Mouse (Mus musculus) liver, embryonic 11.5 days (tissue): ENCODE measurements around the gene Ntrk3. TPM values are rescaled to one million over a fixed set of nuclear protein-coding genes. Genes with fewer than 3 reads are reported as not detected.

Source experiments
- ATAC-seq: fragments of 200-750 bp; cut with Nextera tagmentation; replicated peaks from 2 replicates; pipeline ENCODE4 v1.8.0; 2017; ENCODE audit warnings: moderate number of reproducible peaks, mild to moderate bottlenecking, moderate TSS enrichment, moderate library complexity; ENCODE audit not compliant: low FRiP score
- DNase-seq: peaks from one replicate; pipeline ENCODE4 v3.0.0-alpha.2; 2017; ENCODE audit warnings: low spot score
- H3K27ac ChIP-seq: fragments of 300-500 bp; sonication (generic); 2 replicates; pipeline ENCODE4 v1.5.1; 2014; ENCODE audit warnings: mild to moderate bottlenecking, low read depth, low read length, control low read depth
- H3K27me3 ChIP-seq: fragments of 300-500 bp; sonication (generic); replicated peaks from 2 replicates; pipeline ENCODE4 v1.6.1; 2014; ENCODE audit warnings: low read length, mixed read lengths; ENCODE audit not compliant: control insufficient read depth, insufficient read depth
- H3K36me3 ChIP-seq: fragments of 300-500 bp; sonication (generic); 2 replicates; pipeline ENCODE4 v1.6.1; 2014; ENCODE audit warnings: mild to moderate bottlenecking, low read length, moderate library complexity, mixed read lengths; ENCODE audit not compliant: control insufficient read depth, insufficient read depth
- H3K4me1 ChIP-seq: fragments of 300-500 bp; sonication (generic); replicated peaks from 2 replicates; pipeline ENCODE4 v1.6.1; 2014; ENCODE audit warnings: low read length, mixed read lengths; ENCODE audit not compliant: control insufficient read depth, insufficient read depth
- H3K4me2 ChIP-seq: fragments of 300-500 bp; sonication (generic); 2 replicates; pipeline ENCODE4 v1.6.1; 2014; ENCODE audit warnings: mild to moderate bottlenecking, control low read depth, moderate library complexity
- H3K4me3 ChIP-seq: fragments of 300-500 bp; sonication (generic); 2 replicates; pipeline ENCODE4 v1.5.1; 2014; ENCODE audit warnings: low read depth, low read length, control low read depth
- H3K9ac ChIP-seq: fragments of 300-500 bp; sonication (generic); 2 replicates; pipeline ENCODE4 v1.6.1; 2014; ENCODE audit warnings: low read depth, low read length, control low read depth
- H3K9me3 ChIP-seq: fragments of 300-500 bp; sonication (generic); 2 replicates; pipeline ENCODE4 v1.6.1; 2016; ENCODE audit warnings: low read length, inconsistent platforms, mixed read lengths; ENCODE audit not compliant: control insufficient read depth
- WGBS: fragments of 180-500 bp; shearing (Covaris S2); extraction: QIAGEN DNeasy Blood & Tissue Kit; methylation state at CpG from one replicate; pipeline ENCODE4 v1.1.7; 2014; 5-methylcytosine and 5-hydroxymethylcytosine counted together
- polyA plus RNA-seq: library from polyadenylated mRNA; unstranded; fragments of >200 nt; fragmentation: Nextera tagmentation; extraction: Ambion mirVana; gene quantifications from 2 replicates; pipeline ENCODE4 v1.2.1, GENCODE M21; 2014

The Ntrk3 gene
- polyA plus RNA-seq, 1 experiment from 2014 or later: 2.3 TPM

DNA sequence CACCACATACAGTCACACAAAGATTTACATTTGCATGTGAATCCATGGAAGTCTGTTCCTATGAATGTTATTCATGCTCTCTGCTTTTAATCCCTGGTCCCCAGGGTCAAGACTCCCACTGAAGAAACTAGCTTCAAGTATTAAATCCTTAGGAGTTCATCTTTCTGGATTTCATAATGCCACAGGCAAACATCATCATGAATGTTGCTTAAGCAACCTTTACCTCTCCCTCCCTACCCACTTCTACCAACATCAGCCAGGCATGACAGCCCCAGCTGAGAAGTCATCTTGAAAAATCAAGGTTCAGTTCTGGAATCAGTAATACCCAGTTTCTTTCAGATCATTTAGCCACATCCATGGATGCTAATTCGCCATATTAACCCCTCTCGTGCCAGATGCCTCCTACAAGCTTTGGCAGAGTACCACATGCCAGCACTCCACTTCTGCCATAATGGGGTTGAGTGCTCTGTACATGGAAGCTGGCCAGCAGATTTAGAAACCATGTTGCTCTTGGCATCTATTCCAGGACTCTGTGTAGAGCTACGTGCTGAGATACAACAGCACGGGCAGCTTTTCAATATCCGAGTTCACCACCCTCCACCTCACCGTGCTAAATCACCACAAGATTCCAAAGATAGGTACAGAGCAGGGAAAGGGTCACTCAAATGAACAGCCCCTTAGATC, 287.8 kb downstream of the Ntrk3 start:
- Histone ChIP-seq H3K4me2 (no peak overlapping the region), H3K27ac (no peak overlapping the region), H3K27me3 (no peaks in the 10 kb centered on the region), H3K4me3 (no peak overlapping the region), H3K4me1 (no peaks in the 10 kb centered on the region), H3K9me3 (no peaks in the 10 kb centered on the region), H3K36me3 (no peaks in the 10 kb centered on the region), H3K9ac (no peak overlapping the region)
- no peak for DNase-seq
- WGBS: 86% methylated on average over 6 of the region's 6 CpGs
- ATAC-seq: no peak

DNA sequence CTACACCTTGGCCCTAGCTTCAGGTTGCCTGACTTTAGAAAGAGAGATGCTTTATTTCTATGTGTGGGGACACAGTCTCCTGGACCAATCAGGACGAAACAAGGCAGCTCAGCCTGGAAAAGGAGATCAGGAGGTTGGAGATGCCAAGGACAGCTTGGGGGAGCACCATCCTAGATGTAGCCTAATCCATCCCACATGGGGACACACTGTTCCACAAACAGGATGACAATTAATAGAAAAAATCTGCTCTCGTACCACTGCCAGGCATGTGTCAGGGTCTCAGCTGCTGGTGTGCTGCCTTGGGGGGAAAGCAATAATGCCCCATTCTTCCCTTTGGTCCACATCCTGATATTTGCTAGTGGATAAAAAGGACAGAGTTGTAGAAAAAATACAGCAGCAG, 289.0 kb downstream of the Ntrk3 start:
- H3K4me2 ChIP-seq: no peak overlapping the region
- H3K27me3 ChIP-seq: no peaks in the 10 kb centered on the region
- H3K27ac ChIP-seq: no peak overlapping the region
- no peaks in the 10 kb centered on the region for H3K9me3 ChIP-seq
- H3K9ac ChIP-seq: no peak overlapping the region
- no peak for ATAC-seq
- no peak overlapping the region for H3K4me3 ChIP-seq
- no peaks in the 10 kb centered on the region for H3K4me1 ChIP-seq
- no peaks in the 10 kb centered on the region for H3K36me3 ChIP-seq
- DNase-seq: no peak
- 68% methylated on average over 2 of the region's 2 CpGs for WGBS

DNA sequence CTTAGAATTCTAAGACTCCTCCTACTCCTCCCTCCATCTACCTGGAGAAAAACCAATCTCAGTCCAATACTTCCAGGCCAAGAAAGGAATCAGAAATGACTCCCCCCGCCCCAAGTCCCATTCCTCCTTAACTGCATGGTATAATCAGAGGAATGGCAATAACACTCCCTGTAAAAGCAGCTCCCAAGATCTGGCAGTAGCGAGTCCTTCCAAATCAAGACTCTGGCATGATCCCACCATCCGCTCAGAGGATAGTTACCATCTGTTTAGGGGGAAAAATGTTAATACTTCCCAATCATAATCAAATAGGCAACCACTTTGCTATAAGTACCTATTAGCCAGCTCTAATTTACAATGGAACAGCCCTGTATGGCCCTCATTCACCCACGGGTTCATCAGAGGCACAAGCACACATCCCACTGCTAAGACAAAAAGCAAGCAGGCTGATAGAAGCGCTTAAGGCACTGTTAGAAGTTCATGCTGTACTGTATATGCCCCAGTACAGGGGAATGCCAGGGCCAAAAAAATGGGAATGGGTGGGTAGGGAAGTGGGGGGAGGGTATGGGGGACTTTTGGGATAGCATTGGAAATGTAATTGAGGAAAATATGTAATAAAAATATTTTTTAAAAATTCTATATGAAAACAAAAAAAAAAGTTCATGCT, 294.3 kb downstream of the Ntrk3 start:
- H3K4me2 ChIP-seq: no peak overlapping the region
- no peaks in the 10 kb centered on the region for H3K4me1 ChIP-seq
- ATAC-seq (no peak), DNase-seq (no peak)
- H3K9me3 ChIP-seq: no peaks in the 10 kb centered on the region
- no peak overlapping the region for H3K4me3 ChIP-seq
- no peak overlapping the region for H3K9ac ChIP-seq
- no peaks in the 10 kb centered on the region for H3K27me3 ChIP-seq
- H3K36me3 ChIP-seq: no peaks in the 10 kb centered on the region
- no peak overlapping the region for H3K27ac ChIP-seq
- 80% methylated on average over 5 of the region's 5 CpGs for WGBS

DNA sequence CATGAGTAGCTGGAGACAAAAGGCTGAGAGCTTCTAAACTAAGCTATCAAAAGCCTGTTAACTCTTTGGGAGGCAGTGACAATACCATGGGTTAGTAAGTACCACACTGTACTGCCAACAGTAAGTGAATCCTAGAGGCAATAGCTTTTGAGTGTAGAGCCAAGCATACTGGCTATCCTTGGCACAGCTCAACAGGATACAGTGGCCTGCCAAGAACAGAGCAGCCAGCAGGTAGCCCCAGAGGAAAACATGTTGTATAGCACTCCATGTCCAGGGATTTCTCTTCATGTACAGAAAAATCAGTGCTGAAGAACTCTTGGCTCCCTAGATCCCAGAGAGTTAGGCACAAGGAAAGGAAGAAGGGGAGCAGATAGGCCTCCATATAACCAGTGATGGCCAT, 296.1 kb downstream of the Ntrk3 start:
- ATAC-seq (no peak), DNase-seq (no peak)
- Histone ChIP-seq H3K9me3 (no peaks in the 10 kb centered on the region), H3K27ac (no peak overlapping the region), H3K9ac (no peak overlapping the region), H3K4me2 (no peak overlapping the region), H3K4me3 (no peak overlapping the region), H3K36me3 (no peaks in the 10 kb centered on the region), H3K4me1 (no peaks in the 10 kb centered on the region), H3K27me3 (no peaks in the 10 kb centered on the region)

DNA sequence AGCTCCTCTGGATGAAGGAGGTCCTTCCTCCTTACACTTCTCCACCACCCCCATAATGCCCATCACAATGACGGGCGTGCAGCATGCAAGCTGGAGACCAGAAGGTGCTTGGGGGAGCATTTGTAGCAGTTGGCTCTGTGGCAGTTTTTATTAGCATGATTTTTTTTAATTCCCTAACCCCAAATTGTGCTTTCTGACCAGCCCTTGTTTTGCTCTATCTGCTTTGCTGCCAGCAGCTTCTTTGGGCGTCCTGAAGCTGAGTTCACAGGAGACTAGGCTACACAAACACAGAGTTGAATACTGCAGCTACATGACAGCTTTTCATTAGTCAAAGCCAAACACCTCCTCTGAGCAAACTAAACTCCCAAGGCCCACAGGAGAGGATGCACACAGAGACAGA, 296.9 kb downstream of the Ntrk3 start:
- Histone ChIP-seq H3K4me1 (no peaks in the 10 kb centered on the region), H3K9ac (no peak overlapping the region), H3K36me3 (no peaks in the 10 kb centered on the region), H3K27ac (no peak overlapping the region), H3K27me3 (no peaks in the 10 kb centered on the region), H3K9me3 (no peaks in the 10 kb centered on the region), H3K4me2 (no peak overlapping the region), H3K4me3 (no peak overlapping the region)
- ATAC-seq (no peak), DNase-seq (no peak)
- 79% methylated on average over 3 of the region's 3 CpGs for WGBS

DNA sequence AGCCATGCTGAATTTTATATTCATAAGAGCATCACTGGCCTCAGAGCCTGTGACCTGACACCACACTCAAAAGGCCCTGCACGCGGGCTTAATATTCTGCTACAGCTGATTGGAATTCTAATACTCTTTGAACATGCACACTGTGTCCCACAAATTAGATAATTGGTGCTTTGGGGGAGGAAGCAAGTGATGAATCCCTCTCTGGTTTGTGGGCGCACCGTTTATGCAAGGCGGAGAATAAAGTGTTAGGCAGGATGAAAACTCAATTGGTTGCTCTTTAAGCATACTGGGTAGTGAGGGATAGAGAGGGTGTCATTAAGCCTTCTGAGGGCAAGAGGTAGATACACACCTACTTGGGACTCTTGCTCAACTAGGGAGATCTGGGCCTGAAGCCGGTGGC, 297.3 kb downstream of the Ntrk3 start:
- Histone ChIP-seq H3K36me3 (no peaks in the 10 kb centered on the region), H3K4me1 (no peaks in the 10 kb centered on the region), H3K9ac (no peak overlapping the region), H3K27ac (no peak overlapping the region), H3K27me3 (no peaks in the 10 kb centered on the region), H3K4me3 (no peak overlapping the region), H3K4me2 (no peak overlapping the region), H3K9me3 (no peaks in the 10 kb centered on the region)
- DNase-seq (no peak), ATAC-seq (no peak)
- 92% methylated on average over 6 of the region's 6 CpGs for WGBS

DNA sequence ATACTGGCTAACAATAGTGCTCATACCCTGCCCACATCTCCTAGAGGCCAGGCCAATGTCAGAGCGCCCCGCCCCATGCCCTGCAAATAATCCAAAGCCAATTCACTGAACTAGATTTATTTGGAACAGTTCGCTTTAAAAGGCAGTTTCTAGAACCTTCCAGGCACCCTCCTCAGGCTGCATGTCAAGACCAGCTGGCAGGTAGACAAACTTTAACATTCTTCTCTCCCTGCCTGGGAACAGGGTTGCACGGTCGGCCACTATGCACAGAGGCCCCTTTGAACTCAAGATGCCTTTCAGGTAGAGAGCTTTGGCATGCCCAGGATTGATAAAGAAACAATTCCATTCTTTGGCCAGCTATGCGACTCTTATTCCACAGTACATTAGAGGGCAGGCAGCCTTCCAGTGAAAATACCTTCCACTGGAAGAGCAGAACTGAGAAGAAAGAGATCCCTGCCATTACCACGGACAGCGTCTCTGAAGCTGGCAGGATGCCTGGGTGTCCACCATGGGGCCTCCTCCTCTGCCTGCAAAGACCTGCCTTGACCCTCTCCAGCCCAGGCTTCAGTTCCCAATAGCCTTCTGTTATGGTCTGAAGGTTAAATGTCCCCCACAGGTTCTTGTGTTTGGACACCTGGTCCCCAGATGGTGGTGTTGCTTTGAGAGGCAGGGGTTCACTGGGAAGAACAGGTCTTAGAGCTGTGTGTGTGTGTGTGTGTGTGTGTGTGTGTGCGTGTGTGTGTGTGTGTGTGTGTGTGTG, 298.3 kb downstream of the Ntrk3 start:
- no peaks in the 10 kb centered on the region for H3K4me1 ChIP-seq
- no peak overlapping the region for H3K27ac ChIP-seq
- H3K27me3 ChIP-seq: no peaks in the 10 kb centered on the region
- no peak overlapping the region for H3K9ac ChIP-seq
- H3K9me3 ChIP-seq: no peaks in the 10 kb centered on the region
- no peak for ATAC-seq
- no peak overlapping the region for H3K4me3 ChIP-seq
- H3K4me2 ChIP-seq: no peak overlapping the region
- no peaks in the 10 kb centered on the region for H3K36me3 ChIP-seq
- WGBS: 81% methylated on average over 9 of the region's 9 CpGs
- no peak for DNase-seq

DNA sequence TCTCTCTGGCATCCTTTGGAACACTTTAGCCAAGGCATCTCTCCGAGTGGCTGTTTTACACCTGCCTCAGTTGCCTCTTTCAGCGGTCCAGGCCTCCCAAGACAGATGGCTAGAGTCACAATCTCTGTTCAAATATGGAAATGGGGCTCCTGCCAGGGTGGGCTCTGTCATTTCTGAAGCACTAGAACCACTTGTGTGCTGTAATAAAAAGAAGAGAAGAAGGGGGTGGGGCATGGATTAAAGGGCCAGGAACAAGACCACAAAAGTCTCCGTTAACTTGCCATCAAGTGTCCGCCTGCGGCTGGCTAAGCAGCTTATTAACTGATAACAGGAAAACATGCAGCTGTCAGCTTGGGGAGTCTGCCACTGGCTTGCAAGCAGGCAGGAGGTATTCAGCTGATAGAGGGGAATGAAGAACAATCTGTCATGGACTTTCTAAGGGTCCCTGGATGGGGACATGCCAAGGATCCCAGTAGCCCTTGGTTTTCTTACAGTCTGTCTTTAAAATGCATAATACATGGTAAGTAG, 304.1 kb downstream of the Ntrk3 start:
- H3K4me2 ChIP-seq: no peak overlapping the region
- H3K4me1 ChIP-seq: no peaks in the 10 kb centered on the region
- H3K9ac ChIP-seq: no peak overlapping the region
- no peak overlapping the region for H3K4me3 ChIP-seq
- no peaks in the 10 kb centered on the region for H3K36me3 ChIP-seq
- H3K9me3 ChIP-seq: no peaks in the 10 kb centered on the region
- no peak overlapping the region for H3K27ac ChIP-seq
- 51% methylated on average over 5 of the region's 5 CpGs for WGBS
- no peaks in the 10 kb centered on the region for H3K27me3 ChIP-seq
- ATAC-seq (no peak), DNase-seq (no peak)
